Mouse (Mus musculus) stomach, postnatal 0 days (tissue): ENCODE data around the gene Sapcd1.

Source experiments
- CTCF ChIP-seq: IDR thresholded peaks from 2 replicates; pipeline ENCODE4 v1.5.1; 2016; ENCODE audit warnings: antibody characterized with exemption, low read depth, mild to moderate bottlenecking, moderate library complexity
- EP300 ChIP-seq: optimal IDR thresholded peaks from 2 replicates; pipeline ENCODE3; 2016; ENCODE audit warnings: antibody characterized with exemption

DNA sequence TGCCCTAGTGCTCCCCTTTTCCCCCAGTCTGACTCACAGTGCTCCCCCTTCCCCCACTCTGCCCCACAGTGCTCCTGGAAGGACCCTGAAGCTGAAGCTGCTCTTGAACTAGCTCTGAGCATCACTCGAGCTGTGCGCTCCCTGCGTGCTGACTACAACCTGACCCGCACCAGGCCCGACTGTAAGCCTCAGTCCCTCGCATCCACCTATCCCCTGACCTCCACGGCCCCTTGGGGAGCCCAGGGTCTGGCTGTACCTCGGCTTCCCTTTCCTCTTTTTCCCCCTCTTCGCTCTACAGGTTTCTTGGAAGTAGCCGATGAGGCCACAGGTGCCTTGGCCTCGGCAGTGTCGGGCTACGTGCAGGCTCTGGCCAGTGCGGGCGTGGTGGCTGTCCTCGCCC is 12.5 kb downstream of the Sapcd1 start:
- TF ChIP-seq EP300 (no peak), CTCF (no peak)
